Mouse (Mus musculus) embryonic facial prominence, embryonic 11.5 days (tissue): ENCODE measurements around the gene Colgalt2. TPM values are rescaled to one million over a fixed set of nuclear protein-coding genes. Genes with fewer than 3 reads are reported as not detected.

ENCODE experiments used
- polyA plus RNA-seq: library from polyadenylated mRNA; unstranded; fragments of >200 nt; fragmentation: Nextera tagmentation; extraction: Ambion mirVana; gene quantifications from 2 replicates; pipeline ENCODE4 v1.2.1, GENCODE M21; 2014

Colgalt2 gene
- polyA plus RNA-seq, 1 experiment from 2014 or later = 2.7 TPM

Other genes starting within 250 kb of the Colgalt2 start
- 91.4 and 96.6 TPM in 2 replicates for gene Tsen15, start 13.1 kb upstream of the Colgalt2 start, polyA plus RNA-seq